Mouse (Mus musculus) embryonic stem cell, embryonic (primary cell): ENCODE data around the gene Kera.

Source experiments
- CTCF ChIA-PET, 4 experiments: fragments of 300-600 bp in 2 of 4; fragments of 350-600 bp in 2 of 4; sonication (Branson Sonifier 250); formaldehyde crosslinking; loops; one replicate each; lab custom pipeline; 2022; ENCODE audit warnings: inconsistent platforms in 2 of 4; lab: Charles Lee
- POLR2A ChIA-PET, 4 experiments: fragments of 300-600 bp in 2 of 4; fragments of 350-600 bp in 2 of 4; sonication (Branson Sonifier 250); formaldehyde crosslinking; loops; one replicate each; lab custom pipeline; 2022; ENCODE audit warnings: antibody characterized with exemption in 4 of 4, inconsistent platforms in 1 of 4; lab: Charles Lee

The Kera gene

GRCm38 (mm10) chr10:97650334-97650733 is 43.7 kb downstream of the Kera start:
- ChIA-PET POLR2A (no interaction called here), CTCF (no interaction called here)

- ChIA-PET POLR2A (no interaction called here), CTCF (interaction anchor here in 1 of 4 experiments (0.9 kb wide), 1 partner anchor 46 kb away, joined by 7 read pairs; no protein-coding TSS in a partner anchor)
Observed at GRCm38 (mm10) chr10:97659489-97659888, 52.8 kb downstream of the Kera start.
